Mouse (Mus musculus) heart, adult 8-10 months (tissue): ENCODE measurements around the gene Gm21985. TPM values are rescaled to one million over a fixed set of nuclear protein-coding genes. Genes with fewer than 3 reads are reported as not detected.

Experiments
- total RNA-seq, 4 experiments: library from RNA; stranded (reverse); gene quantifications; 2 replicates each; pipeline ENCODE4 v1.2.4; 2022

The Gm21985 gene
- total RNA-seq, 4 experiments from 2014 or later = 0.49 to 2.4 (median 0.91) TPM

Other genes starting within 250 kb of the Gm21985 start
- gene Olfr1311, start 241.9 kb upstream of the Gm21985 start, total RNA-seq = not detected
- gene Olfr1312, start 216.1 kb upstream of the Gm21985 start, total RNA-seq = not detected
- gene Olfr1313, start 188.5 kb upstream of the Gm21985 start, total RNA-seq = not detected
- gene Olfr1314, start 169.5 kb upstream of the Gm21985 start, total RNA-seq = not detected
- gene Olfr1315-ps1, start 150.9 kb upstream of the Gm21985 start, total RNA-seq = not detected
- not detected for gene Olfr1316, start 131.3 kb upstream of the Gm21985 start, total RNA-seq
- not detected for gene Olfr1317, start 126.0 kb upstream of the Gm21985 start, total RNA-seq
- gene Olfr1318, start 112.1 kb upstream of the Gm21985 start, total RNA-seq = not detected
- 1 to 10 TPM; 2.6 to 3.6 (median 2.8) TPM for gene Lpcat4, start 26.8 kb upstream of the Gm21985 start, total RNA-seq
- not detected for gene Nutm1, start 7.0 kb upstream of the Gm21985 start, total RNA-seq
- 10 to 100 TPM; 57.1 to 65.3 (median 63.2) TPM for gene Nop10, start 4.4 kb upstream of the Gm21985 start, total RNA-seq
- 10 to 100 TPM; 28.2 to 35.4 (median 31.2) TPM for gene Slc12a6, start 489 bp upstream of the Gm21985 start, total RNA-seq
- gene Emc4, start 101.7 kb downstream of the Gm21985 start, total RNA-seq = 10 to 100 TPM; 66.5 to 73.6 (median 70.5) TPM
- gene Katnbl1, start 112.9 kb downstream of the Gm21985 start, total RNA-seq = 1 to 10 TPM; 3.6 to 4.4 (median 4.1) TPM
- 10 to 100 TPM; 15.8 to 17.0 (median 16.4) TPM for gene Emc7, start 188.7 kb downstream of the Gm21985 start, total RNA-seq
- gene Chrm5, start 214.5 kb downstream of the Gm21985 start, total RNA-seq = not detected
- gene Aven, start 226.7 kb downstream of the Gm21985 start, total RNA-seq = 10 to 100 TPM; 16.7 to 19.1 (median 18.9) TPM